ENCODE assay signal across 22 mouse cellular contexts in genomic region chr2:167145904-167146303, GRCm38 (mm10). TPM values are rescaled to one million over a fixed set of nuclear protein-coding genes. Genes with fewer than 3 reads are reported as not detected.
DNase-seq lines count a peak whose midpoint lies in the region; ATAC-seq and TF ChIP-seq lines count a peak whose summit lies in the region.
"Had no signal": no experiment of that assay in that cellular context is flagged by ENCODE, and none has a peak within 500 bp of the region (broad histone marks: within the 10 kb centered on the region; RNA-seq: fewer than 3 reads in every experiment).

No protein-coding gene starts in this region.

- 0 out of 2 replicates have a peak overlapping the region, but pooled peaks have one; percentile 17 for H3K27ac ChIP-seq in embryonic facial prominence, embryonic 11.5 days (replicated peaks; ENCODE audit: low read depth, low read length)
- H3K27ac ChIP-seq in embryonic facial prominence, embryonic 10.5 days (replicated peaks), result no peak overlapping the region
- peak overlapping the region; percentile 92; the same call in 1 of the 2 replicates for H3K27ac ChIP-seq in layer of hippocampus, adult 2 months
- H3K27ac ChIP-seq: hindbrain, embryonic 10.5 days; liver, embryonic 13.5 days; midbrain, embryonic 12.5 days had no signal

- TF ChIP-seq CTCF in layer of hippocampus, adult 2 months (conservative IDR thresholded peaks at IDR 0.05), result no peak

- ATAC-seq in embryonic facial prominence, embryonic 11.5 days (replicated peaks; ENCODE audit: insufficient number of reproducible peaks, low FRiP score, low TSS enrichment, low read depth), result no peak
- peak; percentile 78 for ATAC-seq in neutrophil, adult 5-6 weeks (ENCODE audit: extremely low read depth, insufficient number of reproducible peaks, low FRiP score, poor library complexity, severe bottlenecking)
- ATAC-seq: CD4-positive, CD25-positive, alpha-beta regulatory T cell, adult 4 months; forebrain, embryonic 14.5 days; intestine, postnatal 0 days had no signal

- H3K4me1 ChIP-seq in embryonic facial prominence, embryonic 11.5 days (ENCODE audit: control insufficient read depth, insufficient read depth, low read length), result no peaks in the 10 kb centered on the region; the same call in 1 of the 2 replicates
- peaks cover 33% of the 10 kb centered on the region for H3K4me1 ChIP-seq in embryonic facial prominence, embryonic 10.5 days

- H3K4me2 ChIP-seq in embryonic facial prominence, embryonic 11.5 days (ENCODE audit: low read depth, low read length), result no peak overlapping the region
- H3K4me2 ChIP-seq: heart, embryonic 11.5 days; liver, embryonic 13.5 days; midbrain, embryonic 12.5 days; neural tube, embryonic 13.5 days had no signal

- H3K27me3 ChIP-seq in embryonic facial prominence, embryonic 11.5 days (ENCODE audit: control insufficient read depth, insufficient read depth, low read length), result no peaks in the 10 kb centered on the region
- H3K27me3 ChIP-seq in embryonic facial prominence, embryonic 10.5 days (replicated peaks; ENCODE audit: low read depth, poor library complexity, severe bottlenecking), result peaks cover 16% of the 10 kb centered on the region
- H3K27me3 ChIP-seq: midbrain, embryonic 12.5 days; neural tube, embryonic 13.5 days had no signal

- DNase-seq in embryonic facial prominence, embryonic 11.5 days (ENCODE audit: low spot score), result no peak
- no peak for DNase-seq in embryonic facial prominence, embryonic 10.5 days (ENCODE audit: low spot score)
- no peak for DNase-seq in layer of hippocampus, adult 2 months (ENCODE audit: low spot score in 2 of 2)
- no peak for DNase-seq in layer of hippocampus, postnatal 10 days (ENCODE audit: low spot score in 2 of 2)
- peak; percentile 59 for DNase-seq in A20 (ENCODE audit: low read depth, low spot score)
- DNase-seq in gastrocnemius, postnatal 10 days, result no peak
- DNase-seq in frontal cortex, postnatal 14 days (ENCODE audit: low spot score in 2 of 2), result no peak
- DNase-seq: adrenal gland, postnatal 36 days; cerebellum, adult 9-10 months; heart, postnatal 10 days; kidney, postnatal 14 days; liver, embryonic 13.5 days; lung, adult 2 months; lung, postnatal 14 days had no signal

- H3K9ac ChIP-seq in embryonic facial prominence, embryonic 11.5 days (replicated peaks; ENCODE audit: low read length), result no peak overlapping the region
- H3K9ac ChIP-seq: liver, embryonic 13.5 days; midbrain, embryonic 12.5 days; neural tube, embryonic 13.5 days had no signal

- no peaks in the 10 kb centered on the region for H3K36me3 ChIP-seq in embryonic facial prominence, embryonic 11.5 days (replicated peaks; ENCODE audit: control insufficient read depth, insufficient read depth, low read depth, low read length)
- no peaks in the 10 kb centered on the region for H3K36me3 ChIP-seq in embryonic facial prominence, embryonic 10.5 days (replicated peaks)
- H3K36me3 ChIP-seq: hindbrain, embryonic 10.5 days; liver, embryonic 13.5 days; midbrain, embryonic 12.5 days; neural tube, embryonic 13.5 days had no signal

- H3K9me3 ChIP-seq in embryonic facial prominence, embryonic 11.5 days (replicated peaks; ENCODE audit: control insufficient read depth, low read length), result no peaks in the 10 kb centered on the region
- H3K9me3 ChIP-seq in embryonic facial prominence, embryonic 10.5 days, result 0 out of 2 replicates have a peak, but pooled peaks cover 4% of the 10 kb centered on the region
- H3K9me3 ChIP-seq: liver, embryonic 13.5 days; midbrain, embryonic 12.5 days; neural tube, embryonic 13.5 days had no signal

- no peak overlapping the region for H3K4me3 ChIP-seq in embryonic facial prominence, embryonic 11.5 days (ENCODE audit: low read depth, low read length)
- H3K4me3 ChIP-seq in embryonic facial prominence, embryonic 10.5 days, result no peak overlapping the region
- no peak overlapping the region for H3K4me3 ChIP-seq in layer of hippocampus, adult 2 months
- H3K4me3 ChIP-seq: hindbrain, embryonic 10.5 days; liver, embryonic 13.5 days; midbrain, embryonic 12.5 days; neural tube, embryonic 13.5 days had no signal

- 74% methylated on average over 5 of the region's 5 CpGs for WGBS in embryonic facial prominence, embryonic 11.5 days
- 78% methylated on average over 5 of the region's 5 CpGs for WGBS in embryonic facial prominence, embryonic 10.5 days

RNA-seq across cellular contexts. Expression of gene Kcnb1, which starts 44.1 kb away (rescaled TPM):
- polyA plus RNA-seq in embryonic facial prominence, embryonic 11.5 days (2014; fragmentation: Nextera tagmentation; extraction: Ambion mirVana), result 0.39 and 0.67 TPM in 2 replicates
- polyA plus RNA-seq in embryonic facial prominence, embryonic 10.5 days (2016; fragmentation: Nextera tagmentation; extraction: Ambion mirVana), result 0.40 and 0.52 TPM in 2 replicates
- 100 to 1,000 TPM; 103 to 105 TPM for total RNA-seq in layer of hippocampus, adult 2 months (2021)
- 10 to 100 TPM; 57.1 to 59.2 TPM for total RNA-seq in layer of hippocampus, postnatal 10 days (2021)
- total RNA-seq in neutrophil, adult 5-6 weeks (2017), result 6.4 and 9.6 TPM in 2 replicates
- total RNA-seq in gastrocnemius, postnatal 10 days (2021), result 10 to 100 TPM; 35.0 to 35.2 TPM
